Mouse (Mus musculus): ENCODE measurements at regions not wholly inside any gene's neighbourhood (a gene's known extent, or its start where the extent isn't known, plus 50 kb on each side); places are given as distances from the start of the nearest gene placed in this dataset.

DNA sequence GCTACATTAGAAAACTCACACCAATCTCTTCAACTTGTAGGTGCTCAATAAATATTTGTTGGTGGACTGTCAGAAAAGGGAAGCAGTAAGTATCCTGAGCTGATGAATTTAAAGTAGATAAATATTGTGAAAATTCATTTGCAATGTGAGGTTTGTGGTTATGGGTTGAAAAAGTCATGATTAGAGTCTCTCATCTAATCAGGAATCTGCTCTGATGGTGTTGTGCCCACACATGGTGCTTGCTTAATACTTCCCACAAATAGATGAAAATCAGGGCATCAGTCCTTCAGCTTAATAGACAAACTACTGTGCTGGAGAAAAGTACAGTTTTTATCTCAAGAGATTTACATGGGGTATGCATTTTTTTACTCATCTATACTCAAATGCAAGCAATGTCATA is 59.9 kb downstream of the S1pr1 start:
- in situ Hi-C loops (cut with MboI, MseI) = no loop called here

- in situ Hi-C loops (cut with MboI, MseI) = no loop called here
These were observed 62.6 kb downstream of the S1pr1 start for GRCm38 (mm10) chr3:115652236-115652635.

- in situ Hi-C loops (cut with MboI, MseI) = no loop called here
These were observed 65.3 kb downstream of the S1pr1 start for GRCm38 (mm10) chr3:115649338-115650117.

DNA sequence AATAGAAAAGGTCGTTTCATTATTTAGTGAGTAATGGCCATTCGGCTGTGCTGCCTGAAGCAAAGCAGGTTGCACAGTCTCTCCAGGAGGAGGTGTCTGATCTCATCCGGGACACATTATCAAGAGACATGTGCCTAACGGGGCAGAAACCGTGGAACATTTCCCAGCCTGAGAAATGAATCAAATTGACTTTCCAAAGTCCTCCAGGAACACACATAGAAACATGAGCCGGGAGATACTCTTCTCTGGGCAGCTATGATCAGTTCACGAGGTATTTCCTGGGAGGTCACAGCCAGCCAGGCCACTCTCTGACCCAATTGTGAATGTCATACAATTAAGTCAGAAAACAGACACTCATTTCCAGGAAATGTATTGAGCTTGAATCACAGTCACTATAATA is 67.9 kb downstream of the S1pr1 start:
- in situ Hi-C loops (cut with MboI, MseI) = no loop called here

GRCm38 (mm10) chr3:115644307-115644706 is 70.6 kb downstream of the S1pr1 start:
- in situ Hi-C loops (cut with MboI, MseI) = no loop called here

DNA sequence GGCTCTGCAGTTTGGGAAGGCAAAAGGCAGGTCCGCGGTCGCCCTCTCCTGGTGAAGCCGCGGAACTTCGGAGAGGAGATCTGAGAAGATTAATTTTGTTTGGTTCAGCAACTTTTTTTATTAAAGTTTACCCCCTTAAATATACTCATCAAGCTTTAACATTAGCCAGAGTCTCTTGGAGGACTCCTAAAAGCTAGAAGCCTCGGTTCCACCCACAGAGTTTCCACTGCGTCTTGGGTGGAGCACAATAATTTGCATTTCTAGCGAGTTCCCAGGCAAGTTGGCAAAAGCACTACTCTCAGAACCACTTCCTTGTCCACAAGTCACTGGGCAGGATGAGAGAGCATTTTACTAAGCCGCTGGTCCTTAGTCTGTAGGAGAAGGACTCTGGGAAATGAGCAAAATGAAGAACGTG is 72.0 kb downstream of the S1pr1 start:
- in situ Hi-C loops (cut with MboI, MseI) = no loop called here

DNA sequence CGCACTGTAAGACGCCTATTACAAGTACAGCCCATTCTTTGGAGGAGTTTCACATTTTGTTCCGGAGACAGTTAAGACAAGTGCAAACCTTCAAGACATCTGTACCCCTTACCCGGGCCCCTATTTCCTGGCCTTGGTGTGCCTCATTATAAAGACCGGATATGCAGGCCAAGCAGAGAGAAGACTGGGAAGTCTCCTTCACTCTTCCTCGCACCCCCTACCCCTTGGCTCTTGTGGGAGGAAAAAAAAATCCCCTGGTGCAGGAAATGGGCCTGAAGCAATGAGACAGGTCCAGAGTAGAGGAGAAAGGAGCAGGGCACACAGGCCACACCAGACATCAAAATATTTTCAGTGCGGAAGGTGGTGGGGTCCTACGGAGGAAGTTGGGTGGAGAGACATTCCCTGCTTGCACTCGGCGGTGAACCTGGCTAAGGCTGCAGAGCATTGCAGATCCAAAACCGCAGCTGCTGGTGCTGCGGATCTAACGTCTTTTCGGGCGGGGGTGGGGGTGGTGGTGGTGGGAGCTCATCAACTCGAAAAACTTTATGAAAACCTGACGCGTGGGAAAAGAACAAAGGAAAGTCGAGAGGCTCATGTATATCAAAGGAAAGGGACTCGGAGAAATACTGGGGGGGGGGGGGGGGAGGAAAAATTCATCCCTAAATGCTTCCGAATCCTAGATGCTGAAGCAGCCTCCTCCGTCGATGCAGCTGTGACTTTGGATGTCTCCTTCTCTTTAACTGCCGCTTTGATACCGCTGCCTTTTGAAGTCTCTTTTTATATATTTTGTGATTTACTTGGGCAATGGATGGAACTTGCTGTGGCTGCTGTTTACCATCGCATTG is 72.6 kb downstream of the S1pr1 start:
- in situ Hi-C loops (cut with MboI, MseI) = no loop called here

GRCm38 (mm10) chr3:115641411-115641810 is 73.5 kb downstream of the S1pr1 start:
- in situ Hi-C loops (cut with MboI, MseI) = no loop called here

DNA sequence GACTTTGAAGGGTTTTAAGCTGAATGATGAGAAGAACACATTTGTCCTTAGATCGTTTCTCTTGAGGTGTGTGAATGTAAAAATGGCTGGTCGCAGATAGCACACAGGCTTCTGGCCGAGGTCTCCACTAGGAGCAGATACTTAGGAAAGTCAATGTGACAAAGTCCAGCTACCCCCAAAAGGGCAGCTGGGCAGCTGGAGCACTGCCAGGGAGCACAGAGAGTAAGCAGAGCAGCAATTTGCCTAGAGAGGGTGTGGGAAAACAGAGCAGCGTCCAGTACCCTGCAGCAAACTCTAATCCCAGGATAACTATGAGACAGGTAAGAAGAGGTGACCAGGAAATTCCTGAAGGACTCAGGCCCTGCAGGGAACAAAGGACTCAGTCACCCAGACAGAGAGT is 79.4 kb downstream of the S1pr1 start:
- in situ Hi-C loops (cut with MboI, MseI) = no loop called here

DNA sequence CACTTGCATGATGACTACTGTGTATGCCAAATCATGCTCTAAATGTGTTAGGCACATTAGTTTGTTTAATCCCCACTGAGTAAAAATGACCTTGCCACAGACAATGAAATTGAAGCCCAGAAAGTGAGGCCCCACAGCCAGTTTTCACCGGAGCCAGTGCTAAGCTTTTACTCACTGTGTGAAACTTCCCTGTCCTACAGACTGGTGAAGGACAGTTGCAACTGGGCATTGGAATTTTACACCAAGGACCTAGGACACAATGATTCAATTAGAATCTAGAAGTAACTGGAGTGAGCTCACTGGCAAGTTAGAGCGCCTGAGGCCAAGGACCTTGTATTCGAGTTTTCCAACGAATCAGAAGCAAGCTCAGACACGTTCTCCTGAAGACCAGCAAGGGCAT is 79.8 kb downstream of the S1pr1 start:
- in situ Hi-C loops (cut with MboI, MseI) = no loop called here

GRCm38 (mm10) chr3:115632417-115632743 is 82.5 kb downstream of the S1pr1 start:
- in situ Hi-C loops (cut with MboI, MseI) = loop anchor here (5.0 kb wide), 1 partner anchor 35 kb away; no protein-coding TSS in a partner anchor

- in situ Hi-C loops (cut with MboI, MseI) = loop anchor here (5.0 kb wide), 1 partner anchor 34 kb away; no protein-coding TSS in a partner anchor
These were observed 83.1 kb downstream of the S1pr1 start for GRCm38 (mm10) chr3:115631573-115632416.

- in situ Hi-C loops (cut with MboI, MseI) = no loop called here
These were observed 92.0 kb downstream of the S1pr1 start for GRCm38 (mm10) chr3:115622920-115623319.

DNA sequence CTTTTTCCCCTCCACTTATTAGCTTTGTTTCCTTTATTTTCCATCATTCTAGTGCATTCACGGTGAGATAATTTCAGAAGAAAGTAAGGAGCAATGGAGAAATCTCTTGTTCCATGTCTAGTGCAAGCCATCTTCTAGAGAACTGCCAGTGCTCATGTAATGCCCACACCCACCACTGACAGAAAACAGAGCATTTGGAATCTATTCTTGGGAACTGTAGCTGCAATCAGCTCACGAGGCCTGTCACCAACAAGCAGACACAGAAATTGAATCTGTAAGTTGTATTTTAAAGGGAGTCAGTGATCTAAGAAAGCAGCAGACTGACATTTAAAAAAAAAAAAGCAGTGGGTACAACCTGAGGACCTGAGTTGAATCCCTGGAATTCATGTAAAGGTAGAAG is 92.6 kb downstream of the S1pr1 start:
- in situ Hi-C loops (cut with MboI, MseI) = no loop called here

GRCm38 (mm10) chr3:115619970-115620369 is 94.9 kb downstream of the S1pr1 start:
- in situ Hi-C loops (cut with MboI, MseI) = no loop called here

GRCm38 (mm10) chr3:115615994-115616598 is 98.8 kb downstream of the S1pr1 start:
- in situ Hi-C loops (cut with MboI, MseI) = no loop called here

DNA sequence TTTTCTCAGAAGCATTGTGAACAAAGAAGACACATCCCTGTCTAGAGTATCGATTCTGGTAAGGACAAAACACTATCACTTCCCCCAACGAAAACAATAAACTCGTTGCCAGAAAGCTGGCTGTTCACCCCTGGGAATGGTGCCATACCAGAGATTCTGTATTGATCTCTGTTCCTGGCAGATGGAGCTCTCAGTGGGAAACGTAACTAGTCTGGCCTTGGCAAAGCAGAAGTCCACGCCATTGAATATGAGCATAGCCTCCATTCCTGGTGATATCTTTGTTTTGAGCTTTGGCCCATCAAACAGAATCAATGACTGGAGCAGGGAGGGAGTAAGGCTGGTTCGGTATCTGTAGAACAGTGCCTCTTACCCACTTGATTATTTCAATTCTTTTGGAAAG is 102.0 kb downstream of the S1pr1 start:
- in situ Hi-C loops (cut with MboI, MseI) = no loop called here

- in situ Hi-C loops (cut with MboI, MseI) = no loop called here
These were observed 106.8 kb downstream of the S1pr1 start for GRCm38 (mm10) chr3:115608087-115608486.

GRCm38 (mm10) chr3:115604734-115605279 is 110.1 kb downstream of the S1pr1 start:
- in situ Hi-C loops (cut with MboI, MseI) = no loop called here

- in situ Hi-C loops (cut with MboI, MseI) = no loop called here
These were observed 110.6 kb downstream of the S1pr1 start for GRCm38 (mm10) chr3:115604267-115604666.

GRCm38 (mm10) chr3:115603803-115604202 is 111.1 kb downstream of the S1pr1 start:
- in situ Hi-C loops (cut with MboI, MseI) = no loop called here
